Mouse (Mus musculus): Measurements from ENCODE around the gene Themis2. TPM values are rescaled to one million over a fixed set of nuclear protein-coding genes. Genes with fewer than 3 reads are reported as not detected.

Gene Themis2
- 1.1 and 1.5 TPM in 2 replicates for polyA plus RNA-seq (2012; rRNA removed)

GRCm38 (mm10) chr4:132796196-132796886, at the start of gene Themis2:
Themis2 (minus strand) TSS chr4:132796387.

DNA sequence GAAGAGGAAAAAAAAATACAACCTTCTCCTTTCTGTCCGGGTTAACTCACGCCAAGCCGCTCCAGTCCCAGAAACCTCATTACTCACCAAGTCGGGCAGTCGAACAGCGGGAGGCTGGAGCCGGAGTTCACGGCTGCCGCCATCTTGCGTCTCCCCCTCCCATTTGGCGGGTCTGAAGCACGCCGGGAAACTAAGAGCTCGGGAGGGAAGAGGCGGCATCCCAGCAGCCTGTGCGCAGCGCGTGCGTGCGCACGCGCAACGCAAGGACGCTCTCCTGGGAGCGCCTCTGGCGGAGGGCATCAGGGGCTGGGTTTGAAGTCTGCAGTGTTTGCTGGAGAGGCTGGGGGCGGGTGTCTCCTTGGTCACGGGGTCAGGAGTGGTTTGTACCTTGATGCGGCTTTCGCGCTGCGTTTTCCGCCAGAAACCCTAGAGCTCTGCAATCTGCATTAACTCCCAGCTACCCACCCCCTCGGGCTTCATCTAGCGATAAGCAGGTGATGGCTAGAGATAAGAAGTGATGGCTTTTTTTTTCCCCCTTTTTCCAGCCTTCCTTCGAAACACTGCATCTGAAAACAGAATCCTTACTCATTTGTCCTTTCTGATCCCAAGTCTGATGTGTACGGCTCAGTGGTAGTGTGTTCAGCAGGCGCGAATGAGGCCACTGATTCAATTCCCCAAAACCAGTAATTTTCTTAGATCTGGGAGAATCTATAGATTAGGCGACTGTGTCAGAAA, 47.0 kb upstream of the Themis2 start, which contains the start of gene Ppp1r8:
TSS of gene Ppp1r8 (minus strand) at position 200 of the 735 bp plus-strand sequence.

GRCm38 (mm10) chr4:132767914-132768876, 28.0 kb downstream of the Themis2 start, which contains the start of gene Rpa2:
Rpa2 (plus strand) TSS chr4:132768332.

GRCm38 (mm10) chr4:132756974-132757373, 39.2 kb downstream of the Themis2 start, which contains the start of gene Smpdl3b:
Smpdl3b (minus strand) TSS chr4:132757252.

GRCm38 (mm10) chr4:132732148-132732684, 64.0 kb downstream of the Themis2 start, which contains the start of gene Xkr8:
Xkr8 (minus strand) TSS chr4:132732546.

Other genes with a start within 250 kb of the Themis2 start
- gene Ptafr, start 232.3 kb downstream of the Themis2 start, polyA plus RNA-seq (2012; rRNA removed) = 0.75 and 0.78 TPM in 2 replicates
- 30.7 and 31.7 TPM in 2 replicates for gene Eya3, start 157.4 kb downstream of the Themis2 start, polyA plus RNA-seq (2012; rRNA removed)
- 5.8 and 7.1 TPM in 2 replicates for gene Xkr8, start 63.8 kb downstream of the Themis2 start, polyA plus RNA-seq (2012; rRNA removed)
- gene Smpdl3b, start 39.1 kb downstream of the Themis2 start, polyA plus RNA-seq (2012; rRNA removed) = 1.6 and 2.5 TPM in 2 replicates
- 44.9 and 49.1 TPM in 2 replicates for gene Rpa2, start 28.1 kb downstream of the Themis2 start, polyA plus RNA-seq (2012; rRNA removed)
- 102 and 109 TPM in 2 replicates for gene Ppp1r8, start 46.8 kb upstream of the Themis2 start, polyA plus RNA-seq (2012; rRNA removed)
- gene Stx12, start 88.1 kb upstream of the Themis2 start, polyA plus RNA-seq (2012; rRNA removed) = 104 and 111 TPM in 2 replicates
- gene Fam76a, start 126.2 kb upstream of the Themis2 start, polyA plus RNA-seq (2012; rRNA removed) = 19.6 and 20.7 TPM in 2 replicates
- 0.21 and 0.23 TPM in 2 replicates for gene Fgr, start 177.7 kb upstream of the Themis2 start, polyA plus RNA-seq (2012; rRNA removed)
- 22.6 and 26.7 TPM in 2 replicates for gene Ahdc1, start 214.9 kb upstream of the Themis2 start, polyA plus RNA-seq (2012; rRNA removed)

Data from central nervous system, embryonic 14 days (tissue).